Mouse (Mus musculus) forebrain, embryonic 16.5 days (tissue): ENCODE measurements around the gene Ube4b. TPM values are rescaled to one million over a fixed set of nuclear protein-coding genes. Genes with fewer than 3 reads are reported as not detected.
"Not testable (repeated sequence)": the region's sequence is repeated elsewhere in the genome, so short reads cannot be mapped to it uniquely, and the experiment has no call there.

Experiments
- ATAC-seq: fragments of 200-750 bp; cut with Nextera tagmentation; 2 replicates; pipeline ENCODE4 v1.8.0; 2017; ENCODE audit warnings: mild to moderate bottlenecking, moderate library complexity
- H3K27ac ChIP-seq: fragments of 300-500 bp; sonication (generic); 2 replicates; pipeline ENCODE4 v1.5.1; 2014; ENCODE audit warnings: low read length, control low read depth
- H3K27me3 ChIP-seq: fragments of 300-500 bp; sonication (generic); replicated peaks from 2 replicates; pipeline ENCODE4 v1.6.1; 2014; ENCODE audit warnings: low read length; ENCODE audit not compliant: control insufficient read depth, insufficient read depth
- H3K36me3 ChIP-seq: fragments of 300-500 bp; sonication (generic); 2 replicates; pipeline ENCODE4 v1.6.1; 2014; ENCODE audit not compliant: control insufficient read depth, insufficient read depth
- H3K4me1 ChIP-seq: fragments of 300-500 bp; sonication (generic); replicated peaks from 2 replicates; pipeline ENCODE4 v1.6.1; 2014; ENCODE audit warnings: low read length; ENCODE audit not compliant: control insufficient read depth, insufficient read depth
- H3K4me2 ChIP-seq: fragments of 300-500 bp; sonication (generic); 2 replicates; pipeline ENCODE4 v1.6.1; 2014; ENCODE audit warnings: mild to moderate bottlenecking, low read length, control low read depth
- H3K4me3 ChIP-seq: fragments of 300-500 bp; sonication (generic); replicated peaks from 2 replicates; pipeline ENCODE4 v1.5.1; 2014; ENCODE audit warnings: mild to moderate bottlenecking, low read length, control low read depth
- H3K9ac ChIP-seq: fragments of 300-500 bp; sonication (generic); replicated peaks from 2 replicates; pipeline ENCODE4 v1.6.1; 2014; ENCODE audit warnings: low read depth, low read length, control low read depth
- H3K9me3 ChIP-seq: fragments of 300-500 bp; sonication (generic); 2 replicates; pipeline ENCODE4 v1.6.1; 2016; ENCODE audit warnings: low read length; ENCODE audit not compliant: control insufficient read depth
- WGBS: fragments of 180-500 bp; shearing (Covaris S2); extraction: QIAGEN DNeasy Blood & Tissue Kit; methylation state at CpG from one replicate; pipeline ENCODE4 v1.1.7; 2014; 5-methylcytosine and 5-hydroxymethylcytosine counted together
- polyA plus RNA-seq: library from polyadenylated mRNA; unstranded; fragments of >200 nt; fragmentation: Nextera tagmentation; extraction: Ambion mirVana; gene quantifications from 2 replicates; pipeline ENCODE4 v1.2.1, GENCODE M21; 2015

The Ube4b gene
- polyA plus RNA-seq, 1 experiment from 2014 or later = 59.8 TPM

DNA sequence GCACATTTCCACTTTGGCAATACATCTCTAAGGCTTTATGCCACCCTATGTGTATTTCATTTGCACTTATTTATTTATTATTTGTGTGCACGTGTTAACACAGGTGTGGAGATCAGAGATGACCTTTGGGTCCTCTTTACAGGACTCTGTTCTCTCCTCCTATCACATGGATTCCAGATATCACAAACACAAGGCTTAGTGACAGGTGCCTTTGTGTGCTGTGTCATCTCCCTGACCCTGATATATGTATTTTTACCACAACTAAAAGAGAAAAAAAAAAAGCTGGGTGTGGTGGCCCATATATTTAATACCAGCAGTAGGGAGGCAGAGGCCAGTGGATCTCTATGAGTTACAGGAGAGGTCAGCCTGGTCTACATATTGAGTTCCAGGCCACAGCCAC lies 17.9 kb upstream of the Ube4b start:
- H3K4me2 ChIP-seq = peak overlapping the region; percentile 77
- 71% methylated on average over 1 of the region's 1 CpGs for WGBS
- ATAC-seq = no peak
- no peaks in the 10 kb centered on the region for H3K36me3 ChIP-seq
- peaks cover 16% of the 10 kb centered on the region for H3K4me1 ChIP-seq
- no peaks in the 10 kb centered on the region for H3K9me3 ChIP-seq
- no peak overlapping the region; the same call in 1 of the 2 replicates for H3K4me3 ChIP-seq
- peak overlapping the region; percentile 93 for H3K27ac ChIP-seq
- peak overlapping the region; percentile 76; the same call in 1 of the 2 replicates for H3K9ac ChIP-seq
- no peaks in the 10 kb centered on the region for H3K27me3 ChIP-seq

DNA sequence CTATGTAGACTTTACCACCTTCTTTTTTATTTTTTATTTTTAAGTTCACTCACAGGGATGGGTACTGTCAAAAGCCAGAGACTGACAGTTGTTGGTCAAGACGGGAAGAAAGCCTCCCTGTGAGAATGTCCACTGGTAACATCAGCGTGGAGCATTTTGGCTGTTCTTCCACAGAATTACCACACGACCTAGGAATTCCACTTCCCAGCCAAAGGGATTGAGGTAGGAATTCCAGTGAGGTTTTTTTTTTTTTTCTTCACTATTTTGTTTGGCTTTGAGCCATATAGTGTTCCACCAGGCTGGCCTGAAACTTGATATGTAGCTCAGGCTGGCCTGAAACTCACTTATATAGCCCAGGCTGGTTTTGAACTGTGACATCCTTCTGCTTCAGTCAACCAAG lies 15.9 kb upstream of the Ube4b start:
- WGBS = 39% methylated on average over 3 of the region's 3 CpGs
- no peak for ATAC-seq

DNA sequence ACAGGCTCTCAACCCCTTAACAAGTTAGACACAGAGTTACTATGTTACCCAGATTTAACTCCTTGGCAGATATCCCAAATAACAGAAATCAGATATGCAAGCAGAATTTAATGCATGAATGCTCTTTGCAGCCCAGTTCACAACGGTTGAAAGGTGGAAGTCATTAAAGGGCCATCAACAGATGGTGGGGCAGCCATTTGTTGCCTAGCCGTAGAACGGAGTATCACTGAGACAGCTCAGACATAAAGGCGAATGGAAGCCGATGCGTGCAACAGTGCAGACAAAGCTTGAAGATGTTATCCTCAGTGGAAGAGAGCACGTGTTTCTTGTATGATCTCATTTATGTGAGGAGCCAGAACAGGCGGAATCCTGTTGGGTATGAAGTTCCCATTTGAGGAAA lies 14.0 kb upstream of the Ube4b start:
- H3K27me3 ChIP-seq = no peaks in the 10 kb centered on the region
- no peak overlapping the region for H3K9ac ChIP-seq
- WGBS = 51% methylated on average over 8 of the region's 8 CpGs

More for the DNA sequence above, 15.9 kb upstream of the Ube4b start:
- no peaks in the 10 kb centered on the region for H3K9me3 ChIP-seq
- no peak overlapping the region for H3K27ac ChIP-seq
- no peak overlapping the region for H3K9ac ChIP-seq
- no peaks in the 10 kb centered on the region for H3K27me3 ChIP-seq
- no peak overlapping the region for H3K4me3 ChIP-seq
- no peak overlapping the region for H3K4me2 ChIP-seq
- no peaks in the 10 kb centered on the region for H3K36me3 ChIP-seq
- H3K4me1 ChIP-seq = peaks cover 16% of the 10 kb centered on the region

DNA sequence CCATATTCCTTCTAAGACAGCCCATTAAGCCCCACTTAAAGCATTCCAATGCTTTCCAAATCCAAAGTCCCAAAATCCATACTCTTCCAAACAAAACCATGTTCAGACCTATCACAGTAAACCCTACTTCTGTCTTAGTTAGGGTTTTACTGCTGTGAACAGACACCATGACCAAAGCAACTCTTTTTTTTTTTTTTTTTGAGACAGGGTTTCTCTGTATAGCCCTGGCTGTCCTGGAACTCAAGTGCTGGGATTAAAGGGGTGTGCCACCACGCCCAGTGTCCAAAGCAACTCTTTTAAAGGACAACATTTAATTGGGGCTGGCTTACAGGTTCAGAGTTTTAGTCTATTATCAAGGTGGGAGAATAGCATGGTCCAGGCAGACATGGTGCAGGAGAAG lies 5.3 kb upstream of the Ube4b start:
- not testable (repeated sequence) for H3K9ac ChIP-seq, H3K4me1 ChIP-seq, H3K27me3 ChIP-seq, H3K4me3 ChIP-seq, H3K4me2 ChIP-seq, H3K36me3 ChIP-seq, H3K9me3 ChIP-seq, H3K27ac ChIP-seq, ATAC-seq
- 63% methylated on average over 1 of the region's 1 CpGs for WGBS

More for the DNA sequence above, 14.0 kb upstream of the Ube4b start:
- H3K27ac ChIP-seq = no peak overlapping the region
- ATAC-seq = no peak
- no peaks in the 10 kb centered on the region for H3K36me3 ChIP-seq
- no peaks in the 10 kb centered on the region for H3K9me3 ChIP-seq
- no peak overlapping the region for H3K4me3 ChIP-seq
- no peak overlapping the region for H3K4me2 ChIP-seq
- peaks cover 10% of the 10 kb centered on the region for H3K4me1 ChIP-seq

DNA sequence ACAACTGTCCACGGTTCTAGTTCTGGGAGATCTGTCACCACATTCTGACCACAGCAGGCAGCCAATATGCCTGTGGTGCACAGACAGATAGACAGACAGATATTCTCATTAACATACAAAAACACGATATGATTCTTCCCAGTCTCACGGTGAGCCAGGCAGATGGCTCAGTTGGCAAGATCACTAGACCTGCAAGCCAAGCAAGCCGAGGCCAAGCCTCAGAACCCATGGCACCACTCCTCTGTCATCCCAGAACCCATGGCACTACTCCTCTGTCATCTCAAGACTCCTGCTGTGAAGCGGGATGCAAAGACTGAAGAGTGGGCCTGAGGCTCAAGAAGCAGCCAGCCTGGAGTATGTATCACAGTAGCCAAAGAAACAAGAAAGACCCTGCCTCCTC lies 3.0 kb upstream of the Ube4b start:
- no peak overlapping the region for H3K27ac ChIP-seq
- H3K9ac ChIP-seq = no peak overlapping the region
- no peaks in the 10 kb centered on the region for H3K27me3 ChIP-seq
- H3K36me3 ChIP-seq = no peaks in the 10 kb centered on the region
- no peaks in the 10 kb centered on the region for H3K9me3 ChIP-seq
- WGBS = 73% methylated on average over 5 of the region's 5 CpGs
- H3K4me3 ChIP-seq = no peak overlapping the region
- H3K4me1 ChIP-seq = peaks cover 2% of the 10 kb centered on the region
- ATAC-seq = no peak
- no peak overlapping the region for H3K4me2 ChIP-seq

DNA sequence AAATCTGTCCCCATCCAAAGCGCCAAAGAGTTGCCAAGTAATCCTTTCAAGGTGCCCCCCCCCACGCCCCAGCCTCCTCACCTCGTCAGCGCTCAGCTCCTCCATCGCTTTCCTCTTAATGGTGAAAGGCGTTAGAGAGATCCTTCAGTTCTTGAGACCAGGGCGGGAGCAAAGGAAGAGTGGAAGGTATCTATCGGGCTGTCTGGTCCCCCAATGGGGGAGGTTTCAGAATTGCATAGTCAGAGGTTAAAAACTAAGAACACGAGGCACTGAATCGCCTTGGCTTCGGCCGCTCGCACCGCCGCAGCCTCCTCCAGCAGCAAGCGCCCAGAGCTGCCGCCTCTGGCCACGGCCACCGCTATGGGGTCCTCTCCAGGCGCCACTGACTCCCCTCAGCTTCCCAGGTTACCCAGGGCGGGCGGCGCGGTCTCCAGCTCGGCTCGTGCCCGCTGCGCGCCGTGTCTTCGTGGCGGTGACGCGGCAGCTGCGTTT lies 702 bp downstream of the Ube4b start:
- Histone ChIP-seq H3K4me1 (peaks cover 11% of the 10 kb centered on the region), H3K9me3 (no peaks in the 10 kb centered on the region), H3K36me3 (no peaks in the 10 kb centered on the region), H3K27me3 (no peaks in the 10 kb centered on the region), H3K9ac (peak overlapping the region; percentile 91), H3K27ac (peak overlapping the region; percentile 98), H3K4me3 (peak overlapping the region; percentile 92), H3K4me2 (peak overlapping the region; percentile 58)
- ATAC-seq = peak; percentile 69; the same call in 1 of the 2 replicates
- under 1% methylated on average over 35 of the region's 35 CpGs for WGBS

DNA sequence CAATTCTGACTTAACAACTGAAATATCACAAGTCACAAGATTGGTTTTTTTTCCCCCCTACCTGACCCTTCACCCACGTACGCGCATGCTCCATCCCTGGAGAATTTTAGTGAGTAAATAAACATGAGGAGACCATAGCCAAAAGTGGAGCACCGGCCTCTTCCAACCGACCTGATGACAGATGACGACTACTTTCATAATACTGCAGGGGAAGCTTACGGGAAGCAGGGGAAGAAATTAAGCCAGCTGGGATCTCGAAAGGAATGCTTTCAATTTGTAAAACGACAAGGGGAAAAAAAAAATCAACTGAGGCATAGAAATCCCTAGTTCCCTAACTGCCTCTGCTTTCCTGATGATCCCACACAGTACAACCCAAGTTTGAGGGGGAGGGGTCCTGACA lies 1.8 kb downstream of the Ube4b start:
- no peak for ATAC-seq
- H3K36me3 ChIP-seq = no peaks in the 10 kb centered on the region
- WGBS = 1% methylated on average over 9 of the region's 9 CpGs
- H3K27me3 ChIP-seq = no peaks in the 10 kb centered on the region
- peaks cover 11% of the 10 kb centered on the region for H3K4me1 ChIP-seq
- peak overlapping the region; percentile 30 for H3K9ac ChIP-seq
- no peak overlapping the region for H3K27ac ChIP-seq
- H3K9me3 ChIP-seq = no peaks in the 10 kb centered on the region
- H3K4me2 ChIP-seq = peak overlapping the region; percentile 58
- peak overlapping the region; percentile 92 for H3K4me3 ChIP-seq

DNA sequence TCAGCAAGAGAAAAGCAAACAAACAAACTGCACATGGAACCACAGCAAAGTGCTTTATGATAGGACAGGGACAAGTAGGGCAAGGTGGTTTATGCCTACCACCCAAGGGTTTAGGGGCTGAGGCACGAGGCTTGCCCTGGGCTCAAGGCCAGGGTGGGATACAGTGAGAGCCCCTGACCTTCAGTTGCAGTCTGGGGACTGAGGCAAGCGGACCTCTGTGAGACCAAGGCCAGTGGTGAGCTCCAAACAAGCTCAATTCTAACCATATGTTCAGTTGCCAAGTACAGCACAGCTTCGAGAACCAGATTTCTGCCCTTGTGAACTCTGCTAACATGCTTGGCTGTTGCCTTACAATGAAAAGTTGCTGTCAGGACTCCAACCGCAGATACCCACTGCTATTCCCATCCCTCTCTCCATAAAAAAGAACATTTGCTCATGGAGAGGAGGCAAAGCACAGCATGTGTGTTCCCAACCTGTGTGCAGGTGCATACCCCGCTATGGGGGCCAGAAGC lies 8.6 kb downstream of the Ube4b start:
- H3K27ac ChIP-seq = no peak overlapping the region
- no peak overlapping the region for H3K4me2 ChIP-seq
- no peak for ATAC-seq
- H3K27me3 ChIP-seq = no peaks in the 10 kb centered on the region
- no peak overlapping the region for H3K4me3 ChIP-seq
- no peaks in the 10 kb centered on the region for H3K9me3 ChIP-seq
- WGBS = 83% methylated on average over 5 of the region's 5 CpGs
- no peaks in the 10 kb centered on the region for H3K36me3 ChIP-seq
- H3K4me1 ChIP-seq = peaks cover 24% of the 10 kb centered on the region
- no peak overlapping the region for H3K9ac ChIP-seq

DNA sequence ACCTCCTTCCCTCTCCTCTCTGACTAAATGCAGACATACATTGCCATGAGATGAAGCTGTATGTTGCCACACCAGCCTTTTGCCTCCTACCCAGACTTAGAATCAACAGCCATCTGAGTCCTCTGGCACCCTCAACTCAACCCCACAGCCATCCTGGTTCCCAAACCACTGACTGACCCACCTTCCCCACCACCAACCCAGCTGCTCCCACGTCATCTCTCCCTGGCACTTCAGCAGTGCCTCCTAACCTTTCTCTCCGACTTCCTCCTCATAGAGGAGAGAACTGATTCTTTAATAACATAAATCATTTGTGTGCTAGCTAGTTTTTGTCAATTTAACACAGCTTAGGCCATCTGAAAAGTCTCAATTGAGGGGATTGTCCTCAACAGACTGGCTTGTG lies 9.6 kb downstream of the Ube4b start:
- H3K4me2 ChIP-seq = no peak overlapping the region
- H3K9ac ChIP-seq = no peak overlapping the region
- no peak for ATAC-seq
- H3K4me1 ChIP-seq = peaks cover 24% of the 10 kb centered on the region
- H3K9me3 ChIP-seq = no peaks in the 10 kb centered on the region
- no peaks in the 10 kb centered on the region for H3K27me3 ChIP-seq
- H3K27ac ChIP-seq = no peak overlapping the region
- 80% methylated on average over 2 of the region's 2 CpGs for WGBS
- no peak overlapping the region for H3K4me3 ChIP-seq
- no peaks in the 10 kb centered on the region for H3K36me3 ChIP-seq

DNA sequence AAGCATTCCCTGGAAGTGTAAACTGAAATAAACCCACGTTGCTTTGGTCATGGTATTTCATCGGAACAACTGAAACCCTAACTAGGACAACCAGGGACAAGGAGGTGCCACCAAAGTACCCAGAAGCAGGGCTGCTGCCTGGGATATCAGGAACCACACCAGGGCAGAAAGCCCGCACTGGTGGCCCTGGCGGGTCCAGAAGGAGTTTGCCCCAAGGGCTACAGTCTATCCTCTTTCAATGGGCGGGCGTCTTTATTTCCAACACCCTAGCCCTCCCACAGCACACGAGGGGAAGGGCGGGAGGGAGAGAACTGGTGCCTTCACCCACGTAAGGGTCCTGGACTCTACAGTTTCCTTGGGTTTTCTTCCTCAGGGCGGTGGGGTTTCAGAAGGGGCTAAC lies 10.1 kb downstream of the Ube4b start:
- H3K4me3 ChIP-seq = no peak overlapping the region
- H3K9ac ChIP-seq = no peak overlapping the region
- H3K27ac ChIP-seq = no peak overlapping the region
- no peak overlapping the region for H3K4me2 ChIP-seq
- H3K4me1 ChIP-seq = peaks cover 19% of the 10 kb centered on the region
- 74% methylated on average over 10 of the region's 10 CpGs for WGBS
- no peak for ATAC-seq
- H3K36me3 ChIP-seq = no peaks in the 10 kb centered on the region
- no peaks in the 10 kb centered on the region for H3K9me3 ChIP-seq
- no peaks in the 10 kb centered on the region for H3K27me3 ChIP-seq
